Mouse (Mus musculus) heart, postnatal 0 days (tissue): ENCODE results near the gene Amacr.

ENCODE experiments used
- CTCF ChIP-seq: IDR thresholded peaks from 2 replicates; pipeline ENCODE4 v1.5.1; 2016; ENCODE audit warnings: antibody characterized with exemption, control low read depth, low read depth
- EP300 ChIP-seq: IDR thresholded peaks from 2 replicates; pipeline ENCODE4 v1.6.1; 2016; ENCODE audit warnings: antibody characterized with exemption, low read depth

DNA sequence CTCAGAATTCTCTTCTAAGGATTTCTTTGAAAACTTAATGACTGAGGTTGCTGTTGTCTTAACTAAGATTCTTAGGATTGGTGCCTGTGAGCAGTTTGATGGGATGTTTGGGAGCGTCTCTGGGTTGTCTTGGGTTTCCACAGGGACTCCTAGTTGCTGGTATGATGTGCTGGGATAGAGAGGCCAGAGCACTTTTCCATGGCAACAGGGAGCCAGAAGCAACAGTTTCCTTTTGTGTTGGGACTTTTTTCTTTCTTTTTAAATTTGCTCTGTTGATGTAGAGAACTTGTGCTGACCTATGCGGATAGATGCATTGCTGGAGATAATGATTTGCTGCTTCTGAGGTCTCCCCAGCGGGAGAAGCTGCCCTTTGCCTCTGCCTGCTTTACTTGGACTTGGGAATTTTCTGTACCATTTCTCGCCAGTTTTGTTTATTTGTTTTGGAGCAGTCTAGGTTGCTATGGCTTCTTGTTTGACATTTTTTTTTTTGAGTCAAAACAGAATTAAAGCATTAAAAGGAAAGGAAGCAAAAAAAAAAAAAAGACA lies 28.7 kb upstream of the Amacr start:
- TF ChIP-seq CTCF (no peak), EP300 (no peak)
